Mouse (Mus musculus): ENCODE measurements around the gene Dazap1. TPM values are rescaled to one million over a fixed set of nuclear protein-coding genes. Genes with fewer than 3 reads are reported as not detected.
A peak's percentile ranks its signal among the peaks of the same experiment; 100 is the strongest.
"Not testable (repeated sequence)": the region's sequence is repeated elsewhere in the genome, so short reads cannot be mapped to it uniquely, and the experiment has no call there.

Gene Dazap1
- polyA plus RNA-seq, 1 experiment from 2014 or later, result 55.6 TPM

DNA sequence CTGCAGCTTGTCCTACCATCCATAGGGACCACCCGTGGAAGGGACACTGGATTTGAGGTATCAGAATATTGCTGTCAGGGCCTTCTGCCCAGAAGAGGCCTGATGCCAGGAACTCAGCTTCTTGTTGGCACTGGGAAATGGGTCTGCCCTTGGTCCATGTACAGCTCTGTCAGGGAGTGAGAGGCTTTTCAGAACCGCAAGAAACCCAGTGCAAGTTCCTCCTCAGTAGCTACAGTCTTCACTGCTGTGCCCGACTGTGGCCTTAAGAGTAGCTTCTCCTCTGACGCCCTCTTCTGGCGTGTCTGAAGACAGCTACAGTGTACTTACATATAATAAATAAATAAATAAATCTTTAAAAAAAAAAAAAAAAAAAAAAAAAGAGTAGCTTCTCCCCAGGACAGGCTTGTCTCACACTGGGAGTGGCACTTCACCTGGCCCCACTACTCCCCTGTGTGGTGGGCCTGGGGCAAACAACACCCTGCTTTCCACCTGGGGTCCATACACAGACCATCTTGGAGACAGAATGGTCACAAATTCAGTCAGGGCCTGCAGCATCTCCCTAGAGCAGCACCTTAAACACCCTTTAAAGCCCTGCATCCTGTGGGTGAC is 16.4 kb upstream of the Dazap1 start:
- WGBS, result 44% methylated on average over 5 of the region's 5 CpGs
- peaks cover 28% of the 10 kb centered on the region for H3K36me3 ChIP-seq (ENCODE audit: control insufficient read depth, insufficient read depth, low read length)
- no peak overlapping the region for H3K4me2 ChIP-seq (ENCODE audit: low read depth, severe bottlenecking)
- ATAC-seq (ENCODE audit: insufficient number of reproducible peaks, low FRiP score, low TSS enrichment, low read depth) (no peak), DNase-seq (ENCODE audit: low spot score) (peak; percentile 62)
- no peaks in the 10 kb centered on the region for H3K9me3 ChIP-seq (ENCODE audit: control insufficient read depth, low read length)
- no peak overlapping the region for H3K27ac ChIP-seq (replicated peaks; ENCODE audit: low read depth, low read length)
- no peaks in the 10 kb centered on the region for H3K27me3 ChIP-seq (ENCODE audit: control insufficient read depth, insufficient read depth, low read length)
- H3K4me1 ChIP-seq (ENCODE audit: control insufficient read depth, insufficient read depth, low read length), result peaks cover 2% of the 10 kb centered on the region
- H3K9ac ChIP-seq (ENCODE audit: low read length), result no peak overlapping the region
- H3K4me3 ChIP-seq (ENCODE audit: low read depth, low read length), result no peak overlapping the region

DNA sequence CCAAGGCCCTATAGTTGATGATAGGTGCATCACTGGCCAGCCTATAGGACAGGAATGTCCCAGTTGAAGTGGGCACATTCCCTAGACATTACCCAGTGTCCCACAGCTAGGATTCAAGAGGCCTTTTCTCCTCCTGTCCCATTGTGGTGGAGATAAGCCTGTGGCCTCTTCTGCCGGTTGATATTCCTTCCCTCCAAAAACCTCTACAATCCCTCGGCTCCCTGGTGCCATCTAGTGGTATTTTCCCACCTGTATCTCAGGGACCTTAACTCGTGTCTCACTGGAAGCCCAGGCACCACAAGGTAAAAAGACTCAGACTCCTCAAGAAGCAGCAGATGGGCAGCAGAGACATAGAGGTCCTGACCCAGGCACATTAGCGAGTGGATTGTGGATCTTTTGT is 15.7 kb upstream of the Dazap1 start:
- DNase-seq (ENCODE audit: low spot score), result peak; percentile 89
- Histone ChIP-seq H3K27ac (replicated peaks; ENCODE audit: low read depth, low read length) (no peak overlapping the region), H3K4me3 (ENCODE audit: low read depth, low read length) (no peak overlapping the region), H3K4me2 (ENCODE audit: low read depth, severe bottlenecking) (no peak overlapping the region), H3K9me3 (ENCODE audit: control insufficient read depth, low read length) (no peaks in the 10 kb centered on the region), H3K36me3 (ENCODE audit: control insufficient read depth, insufficient read depth, low read length) (peaks cover 23% of the 10 kb centered on the region), H3K27me3 (ENCODE audit: control insufficient read depth, insufficient read depth, low read length) (no peaks in the 10 kb centered on the region), H3K9ac (ENCODE audit: low read length) (no peak overlapping the region), H3K4me1 (ENCODE audit: control insufficient read depth, insufficient read depth, low read length) (peaks cover 5% of the 10 kb centered on the region)
- 4% methylated on average over 4 of the region's 4 CpGs for WGBS
- ATAC-seq (ENCODE audit: insufficient number of reproducible peaks, low FRiP score, low TSS enrichment, low read depth), result no peak

DNA sequence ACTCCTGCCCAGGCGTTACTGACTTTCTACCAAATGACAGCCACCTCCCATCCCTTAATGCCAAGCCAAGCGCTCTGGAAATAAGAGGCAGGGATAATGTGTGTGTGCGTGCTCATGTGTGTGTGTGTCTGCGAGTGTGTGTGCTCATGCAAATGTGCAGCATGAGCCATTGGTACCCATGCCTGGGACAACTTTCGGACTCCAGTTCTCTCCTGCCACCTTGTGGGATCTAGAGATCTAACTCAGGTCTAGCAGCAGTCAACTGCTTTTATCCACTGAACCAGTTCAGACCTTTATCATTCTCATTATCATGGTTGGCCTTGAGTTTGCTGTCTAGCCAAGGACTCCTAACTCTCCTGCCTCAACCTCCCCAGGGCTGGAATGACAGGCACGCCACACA is 13.4 kb upstream of the Dazap1 start:
- WGBS, result 51% methylated on average over 6 of the region's 6 CpGs

DNA sequence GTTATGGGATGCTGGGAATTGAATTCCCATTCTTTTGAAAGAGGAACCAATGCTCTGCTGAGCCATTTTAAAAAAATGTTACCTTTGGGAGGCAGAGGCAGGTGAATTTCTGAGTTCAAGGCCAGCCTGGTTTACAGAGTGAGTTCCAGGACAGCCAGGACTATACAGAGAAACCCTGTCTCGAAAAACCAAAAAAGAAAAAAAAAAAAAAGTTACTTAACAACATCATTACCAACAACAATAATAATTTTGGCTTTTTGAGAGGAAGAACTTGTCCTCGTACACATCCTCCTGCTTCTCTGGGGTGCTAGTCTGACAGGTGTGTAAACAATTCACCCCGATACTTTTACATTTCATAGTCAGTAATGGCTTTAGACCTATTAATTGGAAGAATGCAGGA is 12.8 kb upstream of the Dazap1 start:
- H3K36me3 ChIP-seq (ENCODE audit: control insufficient read depth, insufficient read depth, low read length); H3K9ac ChIP-seq (ENCODE audit: low read length); H3K27ac ChIP-seq (replicated peaks; ENCODE audit: low read depth, low read length); H3K4me1 ChIP-seq (ENCODE audit: control insufficient read depth, insufficient read depth, low read length); H3K9me3 ChIP-seq (ENCODE audit: control insufficient read depth, low read length); H3K27me3 ChIP-seq (ENCODE audit: control insufficient read depth, insufficient read depth, low read length); ATAC-seq (ENCODE audit: insufficient number of reproducible peaks, low FRiP score, low TSS enrichment, low read depth); DNase-seq (ENCODE audit: low spot score): not testable (repeated sequence)
- H3K4me2 ChIP-seq (ENCODE audit: low read depth, severe bottlenecking), result peak overlapping the region; percentile 17; the same call in 1 of the 2 replicates
- peak overlapping the region; percentile 51; the same call in 1 of the 2 replicates for H3K4me3 ChIP-seq (ENCODE audit: low read depth, low read length)
- 61% methylated on average over 3 of the region's 3 CpGs for WGBS

More for the DNA sequence above, 13.4 kb upstream of the Dazap1 start:
- Histone ChIP-seq H3K9ac (ENCODE audit: low read length) (no peak overlapping the region), H3K4me1 (ENCODE audit: control insufficient read depth, insufficient read depth, low read length) (peaks cover 5% of the 10 kb centered on the region), H3K36me3 (ENCODE audit: control insufficient read depth, insufficient read depth, low read length) (peaks cover 5% of the 10 kb centered on the region), H3K27me3 (ENCODE audit: control insufficient read depth, insufficient read depth, low read length) (no peaks in the 10 kb centered on the region), H3K4me2 (ENCODE audit: low read depth, severe bottlenecking) (no peak overlapping the region), H3K9me3 (ENCODE audit: control insufficient read depth, low read length) (no peaks in the 10 kb centered on the region), H3K27ac (replicated peaks; ENCODE audit: low read depth, low read length) (no peak overlapping the region), H3K4me3 (ENCODE audit: low read depth, low read length) (no peak overlapping the region)
- ATAC-seq (ENCODE audit: insufficient number of reproducible peaks, low FRiP score, low TSS enrichment, low read depth) (no peak), DNase-seq (ENCODE audit: low spot score) (peak; percentile 42)

DNA sequence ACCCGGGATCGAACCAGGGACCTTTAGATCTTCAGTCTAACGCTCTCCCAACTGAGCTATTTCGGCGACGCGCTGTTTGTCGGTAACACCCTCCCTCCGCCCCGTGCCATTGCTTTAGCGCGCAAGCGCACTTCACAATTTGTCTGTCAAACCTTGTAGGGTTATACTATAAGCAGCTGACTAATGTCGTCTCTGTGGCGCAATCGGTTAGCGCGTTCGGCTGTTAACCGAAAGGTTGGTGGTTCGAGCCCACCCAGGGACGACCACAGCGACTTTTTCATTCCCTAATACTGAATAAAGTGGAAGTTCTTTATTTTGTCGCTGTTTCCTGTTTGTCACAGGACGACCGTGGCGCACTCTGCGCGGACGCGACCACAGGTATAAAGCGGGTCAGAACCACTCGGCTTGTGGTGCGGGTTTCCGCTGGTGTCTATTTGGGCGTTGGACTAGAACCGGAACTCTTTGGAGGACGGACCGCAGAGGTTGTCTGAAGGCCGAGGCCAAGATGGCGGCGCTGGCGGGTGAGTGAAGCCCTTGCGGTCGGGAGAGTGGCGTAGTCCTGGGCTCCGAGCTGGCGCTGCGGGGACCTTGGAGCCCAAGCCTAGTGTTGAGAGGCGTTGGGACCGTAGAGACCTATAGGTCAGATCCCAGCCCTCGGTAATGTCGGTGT is 12.2 kb upstream of the Dazap1 start, which contains the start of gene Ndufs7:
Gene Ndufs7, plus strand, starts transcription at position 151 of the 670 bp plus-strand sequence.
- under 1% methylated on average over 53 of the region's 53 CpGs for WGBS
- no peaks in the 10 kb centered on the region; the same call in 1 of the 2 replicates for H3K36me3 ChIP-seq (ENCODE audit: control insufficient read depth, insufficient read depth, low read length)
- H3K27me3 ChIP-seq (ENCODE audit: control insufficient read depth, insufficient read depth, low read length), result no peaks in the 10 kb centered on the region
- H3K9ac ChIP-seq (ENCODE audit: low read length), result peak within 1 kb of the TSS; percentile 70
- H3K27ac ChIP-seq (replicated peaks; ENCODE audit: low read depth, low read length), result peak within 1 kb of the TSS; percentile 45
- no peaks in the 10 kb centered on the region for H3K9me3 ChIP-seq (ENCODE audit: control insufficient read depth, low read length)
- H3K4me2 ChIP-seq (ENCODE audit: low read depth, severe bottlenecking), result peak within 1 kb of the TSS; percentile 66
- peak within 1 kb of the TSS; percentile 51 for H3K4me3 ChIP-seq (ENCODE audit: low read depth, low read length)
- peaks cover 5% of the 10 kb centered on the region for H3K4me1 ChIP-seq (ENCODE audit: control insufficient read depth, insufficient read depth, low read length)
- peak; percentile 84 for ATAC-seq (ENCODE audit: insufficient number of reproducible peaks, low FRiP score, low TSS enrichment, low read depth)
- peak; percentile 96 for DNase-seq (ENCODE audit: low spot score)

DNA sequence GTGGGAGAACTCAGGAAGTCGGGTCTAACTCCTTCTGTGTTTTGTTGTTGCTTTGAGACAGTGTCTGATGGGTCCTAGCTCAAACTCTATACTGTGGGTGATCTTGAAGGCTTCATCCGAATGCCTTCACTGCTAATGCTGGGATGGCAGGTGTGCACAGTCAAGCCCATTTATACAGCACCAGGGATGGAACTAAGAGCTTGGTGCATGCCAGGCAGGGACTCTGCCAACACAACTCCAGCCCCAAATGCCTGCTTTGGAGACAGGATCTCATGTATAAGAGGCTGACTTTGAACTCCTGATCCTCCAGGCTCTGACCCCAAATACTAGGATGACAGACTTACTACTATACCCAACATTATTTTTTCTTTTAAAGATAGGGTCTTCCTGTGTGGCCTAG is 11.2 kb upstream of the Dazap1 start:
- H3K27ac ChIP-seq (replicated peaks; ENCODE audit: low read depth, low read length), result no peak overlapping the region; the same call in 1 of the 2 replicates
- no peaks in the 10 kb centered on the region for H3K9me3 ChIP-seq (ENCODE audit: control insufficient read depth, low read length)
- no peak for DNase-seq (ENCODE audit: low spot score)
- no peak for ATAC-seq (ENCODE audit: insufficient number of reproducible peaks, low FRiP score, low TSS enrichment, low read depth)
- H3K9ac ChIP-seq (ENCODE audit: low read length), result peak overlapping the region; percentile 70
- peaks cover 5% of the 10 kb centered on the region for H3K4me1 ChIP-seq (ENCODE audit: control insufficient read depth, insufficient read depth, low read length)
- no peaks in the 10 kb centered on the region for H3K27me3 ChIP-seq (ENCODE audit: control insufficient read depth, insufficient read depth, low read length)
- WGBS, result 36% methylated on average over 2 of the region's 2 CpGs
- peak overlapping the region; percentile 66 for H3K4me2 ChIP-seq (ENCODE audit: low read depth, severe bottlenecking)
- peak overlapping the region; percentile 51 for H3K4me3 ChIP-seq (ENCODE audit: low read depth, low read length)
- H3K36me3 ChIP-seq (ENCODE audit: control insufficient read depth, insufficient read depth, low read length), result peaks cover 9% of the 10 kb centered on the region

DNA sequence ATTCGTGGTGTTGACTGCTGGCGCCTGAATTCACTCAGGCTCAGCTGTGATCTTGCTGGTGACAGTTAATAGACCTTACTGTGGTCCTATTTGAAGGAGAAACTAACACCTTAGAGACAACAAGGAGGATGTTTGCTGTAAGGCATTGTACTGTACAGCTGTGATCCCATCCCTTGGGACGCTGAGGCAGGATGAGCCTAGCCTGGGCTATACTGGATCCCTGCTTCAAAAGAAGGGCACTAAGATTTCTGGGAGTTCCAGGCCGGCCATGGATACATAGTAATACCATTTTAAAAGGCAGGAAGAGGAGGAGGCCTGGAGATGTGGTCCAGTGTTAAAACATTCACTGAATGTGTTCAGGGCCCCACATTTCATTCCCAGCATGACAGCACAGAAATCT is 10.7 kb upstream of the Dazap1 start:
- Histone ChIP-seq H3K9ac (ENCODE audit: low read length) (no peak overlapping the region), H3K4me1 (ENCODE audit: control insufficient read depth, insufficient read depth, low read length) (peaks cover 5% of the 10 kb centered on the region), H3K27me3 (ENCODE audit: control insufficient read depth, insufficient read depth, low read length) (no peaks in the 10 kb centered on the region), H3K36me3 (ENCODE audit: control insufficient read depth, insufficient read depth, low read length) (peaks cover 13% of the 10 kb centered on the region), H3K27ac (replicated peaks; ENCODE audit: low read depth, low read length) (no peak overlapping the region), H3K4me2 (ENCODE audit: low read depth, severe bottlenecking) (peak overlapping the region; percentile 66; the same call in 1 of the 2 replicates), H3K4me3 (ENCODE audit: low read depth, low read length) (no peak overlapping the region), H3K9me3 (ENCODE audit: control insufficient read depth, low read length) (no peaks in the 10 kb centered on the region)
- WGBS, result 86% methylated on average over 4 of the region's 4 CpGs
- DNase-seq (ENCODE audit: low spot score) (no peak), ATAC-seq (ENCODE audit: insufficient number of reproducible peaks, low FRiP score, low TSS enrichment, low read depth) (no peak)

DNA sequence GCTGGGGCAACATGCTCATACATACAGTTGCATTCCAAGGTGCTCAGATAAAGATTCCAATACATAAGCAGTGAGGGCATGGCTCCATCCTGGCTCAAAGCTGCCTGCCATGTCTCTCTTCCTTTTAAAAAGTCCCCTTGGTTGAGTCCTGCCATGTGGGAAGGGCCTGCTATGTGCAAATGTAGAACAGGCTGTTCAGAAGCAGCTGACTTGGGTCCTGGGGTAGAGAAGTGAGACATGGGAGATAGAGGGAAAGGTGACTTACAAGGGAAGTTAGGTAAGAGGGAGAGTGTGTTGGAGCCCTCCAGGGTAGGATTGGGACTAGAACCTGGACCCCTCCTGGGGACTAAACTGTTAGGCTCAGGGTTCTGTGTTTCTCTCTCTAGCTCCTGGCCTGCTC is 9.3 kb upstream of the Dazap1 start:
- Histone ChIP-seq H3K9me3 (ENCODE audit: control insufficient read depth, low read length) (no peaks in the 10 kb centered on the region), H3K4me3 (ENCODE audit: low read depth, low read length) (no peak overlapping the region), H3K36me3 (ENCODE audit: control insufficient read depth, insufficient read depth, low read length) (peaks cover 22% of the 10 kb centered on the region), H3K9ac (ENCODE audit: low read length) (no peak overlapping the region), H3K27me3 (ENCODE audit: control insufficient read depth, insufficient read depth, low read length) (no peaks in the 10 kb centered on the region), H3K27ac (replicated peaks; ENCODE audit: low read depth, low read length) (no peak overlapping the region), H3K4me1 (ENCODE audit: control insufficient read depth, insufficient read depth, low read length) (peaks cover 5% of the 10 kb centered on the region), H3K4me2 (ENCODE audit: low read depth, severe bottlenecking) (no peak overlapping the region)
- DNase-seq (ENCODE audit: low spot score) (no peak), ATAC-seq (ENCODE audit: insufficient number of reproducible peaks, low FRiP score, low TSS enrichment, low read depth) (no peak)

All from limb, embryonic 11.5 days (tissue).